Comparison of ENCODE assay signal across 8 mouse cellular contexts in genomic region chr6:47835984-47836521, GRCm38 (mm10). TPM values are rescaled to one million over a fixed set of nuclear protein-coding genes. Genes with fewer than 3 reads are reported as not detected.
A peak's percentile ranks its signal among the peaks of the same experiment; 100 is the strongest.
DNase-seq lines count a peak whose midpoint lies in the region; ATAC-seq lines count a peak whose summit lies in the region.

No protein-coding gene starts in this region.

- no peaks in the 10 kb centered on the region for H3K9me3 ChIP-seq in intestine, embryonic 15.5 days
- no peaks in the 10 kb centered on the region for H3K9me3 ChIP-seq in limb, embryonic 10.5 days (replicated peaks)

- peak overlapping the region; percentile 90 for H3K4me3 ChIP-seq in intestine, embryonic 15.5 days (replicated peaks)
- peak overlapping the region; percentile 73 for H3K4me3 ChIP-seq in limb, embryonic 10.5 days

- H3K36me3 ChIP-seq in intestine, embryonic 15.5 days: no peaks in the 10 kb centered on the region
- peaks cover 9% of the 10 kb centered on the region for H3K36me3 ChIP-seq in limb, embryonic 10.5 days

- peak; percentile 78 for ATAC-seq in intestine, embryonic 15.5 days

- no peaks in the 10 kb centered on the region for H3K27me3 ChIP-seq in intestine, embryonic 15.5 days (replicated peaks)
- no peaks in the 10 kb centered on the region for H3K27me3 ChIP-seq in limb, embryonic 10.5 days (ENCODE audit: low read depth, poor library complexity, severe bottlenecking)

- DNase-seq in adipocyte (ENCODE audit: low spot score): peak; percentile 58
- peak; percentile 24 to 65 for DNase-seq in cerebellum, postnatal 4 days (ENCODE audit: low spot score in 2 of 2)
- DNase-seq in gastrocnemius, postnatal 10 days: peak; percentile 44
- DNase-seq in limb, embryonic 10.5 days (ENCODE audit: low spot score): peak; percentile 79
- peak; percentile 60 for DNase-seq in mesoderm, embryonic 11.5 days (ENCODE audit: low read depth, low spot score)
- DNase-seq in right cerebral cortex, postnatal 25 days: peak; percentile 73
- DNase-seq in c-Kit-positive CD71-positive TER-119-positive erythroid progenitor cells, embryonic 14.5 days (ENCODE audit: low spot score): no peak

- peak overlapping the region; percentile 97 for H3K27ac ChIP-seq in intestine, embryonic 15.5 days
- H3K27ac ChIP-seq in limb, embryonic 10.5 days: peak overlapping the region; percentile 90

- peak overlapping the region; percentile 57 for H3K4me2 ChIP-seq in intestine, embryonic 15.5 days (replicated peaks)

- WGBS in intestine, embryonic 15.5 days: under 1% methylated on average over 49 of the region's 49 CpGs
- WGBS in limb, embryonic 10.5 days: under 1% methylated on average over 49 of the region's 49 CpGs

- H3K9ac ChIP-seq in intestine, embryonic 15.5 days: peak overlapping the region; percentile 92

- H3K4me1 ChIP-seq in intestine, embryonic 15.5 days (replicated peaks): no peaks in the 10 kb centered on the region; the same call in 1 of the 2 replicates
- H3K4me1 ChIP-seq in limb, embryonic 10.5 days: peaks cover 3% of the 10 kb centered on the region; the same call in 1 of the 2 replicates

RNA-seq across cellular contexts. Expression of gene Zfp398, which starts 0.6 kb away (rescaled TPM):
- total RNA-seq in gastrocnemius, postnatal 10 days (2021): 1 to 10 TPM; 5.3 to 7.0 TPM
- polyA plus RNA-seq in intestine, embryonic 15.5 days (2015; fragmentation: Nextera tagmentation; extraction: Ambion mirVana): 6.8 and 8.2 TPM in 2 replicates
- 7.1 and 9.1 TPM in 2 replicates for polyA plus RNA-seq in limb, embryonic 10.5 days (2016; fragmentation: Nextera tagmentation; extraction: Ambion mirVana)

RNA-seq across cellular contexts. Expression of gene Zfp786, which starts 5.4 kb away (rescaled TPM):
- under 1 TPM; 0.73 to 0.88 TPM for total RNA-seq in gastrocnemius, postnatal 10 days (2021)
- polyA plus RNA-seq in intestine, embryonic 15.5 days (2015; fragmentation: Nextera tagmentation; extraction: Ambion mirVana): 2.3 and 2.4 TPM in 2 replicates
- polyA plus RNA-seq in limb, embryonic 10.5 days (2016; fragmentation: Nextera tagmentation; extraction: Ambion mirVana): 5.7 and 5.8 TPM in 2 replicates

RNA-seq across cellular contexts. Expression of gene Pdia4, which starts 22.8 kb away (rescaled TPM):
- total RNA-seq in gastrocnemius, postnatal 10 days (2021): 10 to 100 TPM; 34.1 to 46.1 TPM
- polyA plus RNA-seq in intestine, embryonic 15.5 days (2015; fragmentation: Nextera tagmentation; extraction: Ambion mirVana): 304 and 326 TPM in 2 replicates
- 284 and 298 TPM in 2 replicates for polyA plus RNA-seq in limb, embryonic 10.5 days (2016; fragmentation: Nextera tagmentation; extraction: Ambion mirVana)

RNA-seq across cellular contexts. Expression of gene Zfp282, which starts 41.0 kb away (rescaled TPM):
- 10 to 100 TPM in 1 of 2 experiments, 1 to 10 TPM in 1; 9.2 to 10.5 TPM for total RNA-seq in gastrocnemius, postnatal 10 days (2021)
- polyA plus RNA-seq in intestine, embryonic 15.5 days (2015; fragmentation: Nextera tagmentation; extraction: Ambion mirVana): 12.0 and 12.1 TPM in 2 replicates
- 16.8 and 20.9 TPM in 2 replicates for polyA plus RNA-seq in limb, embryonic 10.5 days (2016; fragmentation: Nextera tagmentation; extraction: Ambion mirVana)
